Mouse (Mus musculus) kidney, adult 2 months (tissue): Measurements from ENCODE around the gene Spcs2.
A peak's percentile ranks its signal among the peaks of the same experiment; 100 is the strongest.

Experiments used
- CTCF ChIP-seq: fragments of 200-500 bp; conservative IDR thresholded peaks from 2 replicates; pipeline ENCODE4 v1.5.1; 2011; ENCODE audit warnings: low read depth, mild to moderate bottlenecking, control low read depth, low read length, moderate library complexity, mixed read lengths; ENCODE audit not compliant: insufficient read depth, insufficient read length
- POLR2A ChIP-seq: fragments of 200-500 bp; IDR thresholded peaks from one replicate; pipeline ENCODE4 v1.6.1; 2011; ENCODE audit warnings: low read depth, low read length, control low read depth

DNA sequence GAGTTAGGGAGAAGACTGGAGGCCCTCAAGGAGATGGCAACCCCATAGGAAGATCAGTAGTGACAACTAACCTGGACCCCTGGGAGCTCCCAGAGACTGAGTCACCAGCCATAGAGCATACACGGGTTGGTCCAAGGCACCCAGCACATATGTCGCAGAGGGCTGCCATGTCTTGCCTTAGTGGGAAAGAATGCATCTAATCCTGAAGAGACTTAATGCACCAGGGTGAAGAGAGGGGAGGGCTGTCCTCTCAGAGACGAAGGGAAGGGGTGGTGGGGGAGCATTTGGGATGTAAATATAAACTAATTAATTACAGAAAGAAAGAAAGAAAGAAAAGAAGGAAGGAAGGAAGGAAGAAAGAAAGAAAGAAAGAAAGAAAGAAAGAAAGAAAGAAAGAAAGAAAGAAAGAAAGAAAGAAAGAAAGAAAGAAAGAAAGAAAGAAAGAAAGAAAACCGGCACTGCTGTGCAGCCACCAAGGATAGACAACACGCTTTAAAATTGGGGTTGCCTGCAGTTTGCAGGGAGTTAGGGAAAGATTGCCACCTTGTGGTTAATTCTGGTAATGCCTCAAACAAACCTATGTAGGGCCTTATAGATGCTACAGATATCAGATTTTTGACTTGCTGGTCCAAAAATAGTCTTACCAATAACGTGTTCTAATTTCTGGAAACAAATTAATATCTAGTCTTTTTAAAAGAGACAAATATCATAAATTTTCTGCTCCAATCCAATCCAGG, 65.2 kb downstream of the Spcs2 start:
- TF ChIP-seq CTCF (peak; percentile 56), POLR2A (no peak)
